Mouse (Mus musculus) left cerebral cortex, adult 9 months (tissue): ENCODE measurements around the gene Strip2.

ENCODE experiments used
- DNase-seq, 2 experiments: peaks; one replicate each; pipeline ENCODE4 v3.0.0; 2022; ENCODE audit warnings: low spot score in 2 of 2

The Strip2 gene

DNA sequence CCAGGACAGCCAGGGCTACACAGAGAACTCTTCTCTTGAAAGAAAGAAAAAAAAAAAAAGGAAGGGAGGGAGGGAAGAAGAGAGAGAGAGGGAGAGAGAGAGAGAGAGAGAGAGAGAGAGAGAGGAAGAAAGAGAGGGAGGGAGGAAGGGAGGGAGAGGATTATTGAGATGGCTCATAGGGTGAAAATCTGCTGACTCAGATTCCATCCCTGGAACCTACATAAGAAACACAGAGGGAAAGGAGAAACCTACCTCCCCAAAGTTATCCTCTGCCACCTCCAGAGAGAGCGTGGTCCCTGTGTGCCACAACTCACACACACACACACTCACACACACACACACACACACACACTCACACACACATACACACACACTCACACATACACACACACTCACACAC, 89.0 kb downstream of the Strip2 start:
- DNase-seq = no peak

DNA sequence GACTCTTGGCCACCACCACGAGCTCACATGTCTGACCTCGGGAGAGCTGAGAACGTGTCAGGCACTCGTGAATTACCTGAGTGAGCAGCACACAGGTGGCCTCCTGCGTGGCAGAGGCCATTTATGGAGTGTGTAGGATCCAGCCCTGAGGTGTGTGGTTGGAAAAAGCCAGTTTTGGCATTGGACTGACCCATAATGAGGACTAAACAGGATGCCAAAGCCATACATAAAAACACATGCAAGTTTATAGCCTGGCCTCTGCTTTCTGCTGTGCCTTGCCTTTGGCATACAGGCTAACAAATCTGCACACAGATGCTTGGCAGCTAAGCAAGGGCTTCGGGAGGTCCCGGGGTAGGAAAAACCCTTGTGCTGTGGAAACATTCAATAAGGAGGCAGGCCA, 92.4 kb downstream of the Strip2 start:
- no peak for DNase-seq
